Mouse (Mus musculus): ENCODE measurements around the gene Ccr6.

GRCm38 (mm10) chr17:8199936-8200330, 35.9 kb upstream of the Ccr6 start:
- TF ChIP-seq USF1 (IDR thresholded peaks at IDR 0.05; ENCODE audit: low read depth, low read length) (no peak), ELF1 (IDR thresholded peaks at IDR 0.05; ENCODE audit: low read depth, low read length) (no peak)

All from CH12.LX (cell line).